Mouse (Mus musculus) layer of hippocampus, postnatal 14 days (tissue): Measurements from ENCODE around the gene Nckap1. TPM values are rescaled to one million over a fixed set of nuclear protein-coding genes. Genes with fewer than 3 reads are reported as not detected.

Experiments
- microRNA-seq, 2 experiments: library from miRNA; unstranded; fragments of <30 nt; microRNA quantifications; one replicate each; pipeline ENCODE4 v1.2.0; 2021
- total RNA-seq, 2 experiments: library from RNA; stranded (reverse); gene quantifications; 2 replicates each; pipeline ENCODE4 v1.2.3; 2021

Nckap1 gene
- total RNA-seq, 2 experiments from 2014 or later = 474 to 483 TPM

Small RNA genes within 50 kb of the gene (microRNA-seq; reads per million reads assigned to microRNA genes)
- 0 reads per million in 2 experiments for gene Mir684-1

Other genes with a start within 250 kb of the Nckap1 start
- gene Frzb, start 133.8 kb downstream of the Nckap1 start, total RNA-seq = 10 to 100 TPM; 24.4 to 25.5 TPM
- 10 to 100 TPM; 20.1 to 23.6 TPM for gene Dusp19, start 35.7 kb upstream of the Nckap1 start, total RNA-seq
- 10 to 100 TPM; 15.7 to 23.5 TPM for gene Nup35, start 35.9 kb upstream of the Nckap1 start, total RNA-seq